Mouse (Mus musculus): Measurements from ENCODE around the gene AY761184. TPM values are rescaled to one million over a fixed set of nuclear protein-coding genes. Genes with fewer than 3 reads are reported as not detected.

Gene AY761184
- polyA plus RNA-seq (2012; rRNA removed) = not detected in 2 replicates

DNA sequence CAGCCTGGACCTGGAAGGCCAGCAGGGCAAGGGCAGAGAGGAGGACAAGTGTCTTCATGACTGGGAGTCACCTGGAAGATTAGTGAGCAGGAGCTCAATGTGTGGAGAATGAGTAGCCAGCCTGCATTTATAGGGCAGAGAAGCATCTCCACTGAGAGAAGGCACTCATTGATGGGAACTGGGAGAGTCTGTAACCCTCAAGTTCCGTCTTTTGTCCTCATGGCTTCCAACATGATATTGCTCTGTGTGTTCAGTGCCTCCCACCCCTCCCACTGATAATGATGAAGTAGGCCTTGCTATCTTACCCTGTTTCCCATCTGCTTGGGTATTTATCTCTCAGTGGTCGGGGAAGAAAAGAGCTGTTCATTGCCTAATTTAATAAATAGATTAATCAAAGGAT is at the start of gene AY761184:
Gene AY761184 (minus strand): TSS at position 101 of the 400 bp plus-strand sequence.

GRCm38 (mm10) chr8:21665497-21665896 is 37.9 kb downstream of the AY761184 start, which contains the start of gene Defa34:
Defa34 (plus strand) TSS chr8:21665797.

GRCm38 (mm10) chr8:21655480-21655879 is 48.0 kb downstream of the AY761184 start, which contains the start of gene Defa17:
Defa17 (plus strand) TSS chr8:21655780.

Other genes with a start within 250 kb of the AY761184 start
- gene Gm7849, start 247.1 kb downstream of the AY761184 start, polyA plus RNA-seq (2012; rRNA removed) = not detected in 2 replicates
- gene Defa20, start 194.4 kb downstream of the AY761184 start, polyA plus RNA-seq (2012; rRNA removed) = 0.83 TPM in 1 of 2 replicates, not detected in the other
- gene Defa32, start 174.6 kb downstream of the AY761184 start, polyA plus RNA-seq (2012; rRNA removed) = 0.83 TPM in 1 of 2 replicates, not detected in the other
- not detected in 2 replicates for gene Defa37, start 138.3 kb downstream of the AY761184 start, polyA plus RNA-seq (2012; rRNA removed)
- gene Defa28, start 120.6 kb downstream of the AY761184 start, polyA plus RNA-seq (2012; rRNA removed) = not detected in 2 replicates
- 1.2 TPM in 1 of 2 replicates, not detected in the other for gene Gm7861, start 109.1 kb downstream of the AY761184 start, polyA plus RNA-seq (2012; rRNA removed)
- gene Defa26, start 85.5 kb downstream of the AY761184 start, polyA plus RNA-seq (2012; rRNA removed) = not detected in 2 replicates
- not detected in 2 replicates for gene Defa17, start 47.9 kb downstream of the AY761184 start, polyA plus RNA-seq (2012; rRNA removed)
- gene Defa34, start 37.8 kb downstream of the AY761184 start, polyA plus RNA-seq (2012; rRNA removed) = not detected in 2 replicates
- gene Defa24, start 30.8 kb upstream of the AY761184 start, polyA plus RNA-seq (2012; rRNA removed) = 0.80 and 1.1 TPM in 2 replicates
- gene Defb50, start 119.9 kb upstream of the AY761184 start, polyA plus RNA-seq (2012; rRNA removed) = not detected in 2 replicates
- gene Defb2, start 136.3 kb upstream of the AY761184 start, polyA plus RNA-seq (2012; rRNA removed) = not detected in 2 replicates
- not detected in 2 replicates for gene Defb10, start 155.3 kb upstream of the AY761184 start, polyA plus RNA-seq (2012; rRNA removed)
- gene Defb9, start 181.8 kb upstream of the AY761184 start, polyA plus RNA-seq (2012; rRNA removed) = not detected in 2 replicates
- gene Defb11, start 202.8 kb upstream of the AY761184 start, polyA plus RNA-seq (2012; rRNA removed) = not detected in 2 replicates
- gene Defb15, start 229.1 kb upstream of the AY761184 start, polyA plus RNA-seq (2012; rRNA removed) = not detected in 2 replicates
- not detected in 2 replicates for gene Defb35, start 234.7 kb upstream of the AY761184 start, polyA plus RNA-seq (2012; rRNA removed)
- not detected in 2 replicates for gene Defb13, start 243.1 kb upstream of the AY761184 start, polyA plus RNA-seq (2012; rRNA removed)

Measured in ovary, adult 2 months (tissue).